Mouse (Mus musculus) small intestine, adult 10 weeks (tissue): Measurements from ENCODE around the gene Etv4. TPM values are rescaled to one million over a fixed set of nuclear protein-coding genes. Genes with fewer than 3 reads are reported as not detected.

ENCODE experiments used
- polyA plus RNA-seq: library from polyadenylated mRNA; stranded (reverse); fragments of 350-450 nt; fragmentation: Illumina TruSeq; extraction: RNeasy Lipid Tissue Mini Kit (QIAGEN cat#74804); gene quantifications from one replicate; pipeline ENCODE4 v1.2.3, GENCODE M21; 2014; ENCODE audit warnings: low replicate concordance

Etv4 gene
- polyA plus RNA-seq, result not detected

DNA sequence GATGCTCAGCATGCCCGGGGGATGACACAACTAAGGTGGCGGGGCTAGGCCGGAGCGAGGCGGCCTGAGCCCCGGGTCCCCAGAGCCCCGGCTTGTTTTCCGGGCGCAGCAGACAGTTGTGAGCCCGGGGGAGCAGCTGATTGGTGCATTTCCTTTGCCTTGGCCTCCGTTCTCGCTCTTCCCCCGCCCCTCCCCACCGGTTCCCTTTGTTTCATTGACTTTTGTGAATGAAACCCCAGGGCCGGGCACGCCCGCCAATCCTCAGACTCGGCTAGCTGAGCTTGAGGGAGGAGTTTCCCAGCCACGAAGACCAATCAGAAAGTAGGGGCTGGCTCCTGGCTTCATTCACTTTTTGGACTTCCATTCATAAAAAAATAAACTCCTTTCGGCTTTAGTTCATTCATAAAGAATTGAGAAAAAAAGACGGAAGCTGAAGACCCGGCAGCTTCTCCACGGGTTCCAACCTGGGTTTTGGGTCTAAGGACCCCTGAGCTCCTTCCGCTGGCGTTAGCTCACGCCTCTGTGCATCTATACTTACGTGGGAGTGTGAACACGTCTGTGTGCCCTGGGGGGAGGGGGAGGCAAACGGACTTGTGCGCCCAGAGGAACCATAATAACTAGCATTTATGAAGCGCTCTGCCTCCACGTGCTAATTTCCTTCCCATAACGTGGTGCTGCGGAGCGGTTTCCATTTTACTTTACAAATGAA, at the start of gene Etv4:
Etv4 (minus strand) TSS at position 229 of the 709 bp plus-strand sequence.

DNA sequence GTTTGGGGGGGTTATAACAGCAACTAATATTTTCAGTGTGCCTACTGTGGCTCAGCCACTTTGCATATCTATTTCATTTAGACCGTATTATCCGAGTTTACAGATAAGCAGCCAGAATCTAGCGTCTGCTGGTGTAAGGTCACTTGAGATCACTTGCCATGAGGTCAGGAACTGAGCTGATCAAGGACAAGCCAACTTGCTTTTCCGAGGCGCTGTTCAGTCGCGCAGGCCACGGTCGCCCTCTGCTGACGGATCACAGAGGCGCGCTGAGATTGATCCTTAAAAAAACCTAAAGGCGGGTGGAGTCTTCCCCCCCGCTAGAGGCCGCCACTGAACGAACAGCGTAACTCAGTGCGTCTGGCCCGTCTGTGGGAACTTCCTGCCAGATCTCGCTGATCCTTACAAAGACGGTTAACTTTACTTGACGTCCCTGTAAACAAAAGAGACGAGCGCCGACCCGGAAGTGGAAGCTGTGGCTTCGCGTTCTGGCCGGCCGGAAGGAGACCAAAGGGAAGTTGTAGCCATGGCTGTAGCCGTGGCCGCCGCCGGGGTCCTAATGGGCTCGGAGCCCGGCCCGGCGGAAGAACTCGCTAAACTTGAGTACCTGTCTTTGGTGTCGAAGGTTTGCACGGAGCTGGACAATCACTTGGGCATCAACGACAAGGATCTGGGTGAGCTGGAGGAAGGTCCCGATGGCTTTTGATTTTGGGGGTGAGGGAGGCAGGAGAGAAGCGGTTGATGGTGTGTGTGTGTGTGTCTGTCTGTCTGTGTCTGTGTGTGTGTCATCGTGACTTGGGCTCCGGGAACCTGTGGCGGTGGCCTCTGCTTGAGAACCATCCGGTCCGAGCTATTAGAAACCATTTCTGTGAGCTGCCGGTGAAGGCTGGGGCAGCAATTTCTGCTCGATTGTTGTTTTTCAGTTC, 52.4 kb downstream of the Etv4 start, which contains the start of gene Dhx8:
Dhx8 (plus strand) TSS at position 402 of the 923 bp plus-strand sequence.

Other genes with a start within 250 kb of the Etv4 start
- gene Brca1, start 233.4 kb downstream of the Etv4 start, polyA plus RNA-seq, result 5.6 TPM
- gene Nbr1, start 233.2 kb downstream of the Etv4 start, polyA plus RNA-seq, result 182 TPM
- 38.4 TPM for gene Tmem106a, start 203.1 kb downstream of the Etv4 start, polyA plus RNA-seq
- not detected for gene Gm11634, start 186.1 kb downstream of the Etv4 start, polyA plus RNA-seq
- gene Rdm1, start 158.2 kb downstream of the Etv4 start, polyA plus RNA-seq, result not detected
- gene Arl4d, start 119.8 kb downstream of the Etv4 start, polyA plus RNA-seq, result 6.6 TPM
- gene Dhx8, start 52.5 kb downstream of the Etv4 start, polyA plus RNA-seq, result 13.2 TPM
- gene Meox1, start 109.0 kb upstream of the Etv4 start, polyA plus RNA-seq, result 1.3 TPM
- not detected for gene Sost, start 181.6 kb upstream of the Etv4 start, polyA plus RNA-seq
- not detected for gene Cfap97d1, start 198.9 kb upstream of the Etv4 start, polyA plus RNA-seq
- 5.8 TPM for gene Dusp3, start 201.6 kb upstream of the Etv4 start, polyA plus RNA-seq
- gene Mpp3, start 243.1 kb upstream of the Etv4 start, polyA plus RNA-seq, result 0.30 TPM